Mouse (Mus musculus): ENCODE measurements around the gene Sfxn1. TPM values are rescaled to one million over a fixed set of nuclear protein-coding genes. Genes with fewer than 3 reads are reported as not detected.
A peak's percentile ranks its signal among the peaks of the same experiment; 100 is the strongest.

Sfxn1 gene
- polyA plus RNA-seq (2012) = 0.58 and 0.75 TPM in 2 replicates

- Histone ChIP-seq H3K4me3 (replicated peaks) (peak within 1 kb of the TSS; percentile 93), H3K9me3 (ENCODE audit: control insufficient read depth, low read length) (no peaks in the 10 kb centered on the region), H3K36me3 (ENCODE audit: control insufficient read depth) (peaks cover 21% of the 10 kb centered on the region), H3K27me3 (ENCODE audit: control insufficient read depth) (no peaks in the 10 kb centered on the region), H3K4me1 (ENCODE audit: control insufficient read depth) (peaks cover 33% of the 10 kb centered on the region)
- no peak for TF ChIP-seq TAL1 (IDR thresholded peaks at IDR 0.05; ENCODE audit: low read length)
- TF ChIP-seq GATA1 (IDR thresholded peaks at IDR 0.05; ENCODE audit: low read length) = no peak
Measured at GRCm38 (mm10) chr13:54071606-54072331, at the start of gene Sfxn1. Gene Sfxn1 (plus strand): TSS chr13:54071869.

- Histone ChIP-seq H3K4me1 (ENCODE audit: control insufficient read depth) (no peaks in the 10 kb centered on the region), H3K9me3 (ENCODE audit: control insufficient read depth, low read length) (no peaks in the 10 kb centered on the region; the same call in 1 of the 2 replicates), H3K36me3 (ENCODE audit: control insufficient read depth) (no peaks in the 10 kb centered on the region), H3K27me3 (ENCODE audit: control insufficient read depth) (no peaks in the 10 kb centered on the region), H3K4me3 (replicated peaks) (no peak overlapping the region)
- TF ChIP-seq TAL1 (IDR thresholded peaks at IDR 0.05; ENCODE audit: low read length) (no peak), GATA1 (IDR thresholded peaks at IDR 0.05; ENCODE audit: low read length) (no peak)
Measured at GRCm38 (mm10) chr13:54023311-54023710, 48.4 kb upstream of the Sfxn1 start.

GRCm38 (mm10) chr13:54027079-54027478 is 44.6 kb upstream of the Sfxn1 start:
- Histone ChIP-seq H3K27me3 (ENCODE audit: control insufficient read depth) (no peaks in the 10 kb centered on the region), H3K9me3 (ENCODE audit: control insufficient read depth, low read length) (no peaks in the 10 kb centered on the region; the same call in 1 of the 2 replicates), H3K4me1 (ENCODE audit: control insufficient read depth) (no peaks in the 10 kb centered on the region), H3K36me3 (ENCODE audit: control insufficient read depth) (no peaks in the 10 kb centered on the region), H3K4me3 (replicated peaks) (no peak overlapping the region)
- no peak for TF ChIP-seq TAL1 (IDR thresholded peaks at IDR 0.05; ENCODE audit: low read length)
- TF ChIP-seq GATA1 (IDR thresholded peaks at IDR 0.05; ENCODE audit: low read length) = no peak

GRCm38 (mm10) chr13:54033653-54034052 is 38.0 kb upstream of the Sfxn1 start:
- H3K4me3 ChIP-seq (replicated peaks) = no peak overlapping the region
- H3K36me3 ChIP-seq (ENCODE audit: control insufficient read depth) = no peaks in the 10 kb centered on the region
- no peaks in the 10 kb centered on the region for H3K4me1 ChIP-seq (ENCODE audit: control insufficient read depth)
- no peaks in the 10 kb centered on the region for H3K27me3 ChIP-seq (ENCODE audit: control insufficient read depth)
- H3K9me3 ChIP-seq (ENCODE audit: control insufficient read depth, low read length) = no peaks in the 10 kb centered on the region
- TF ChIP-seq TAL1 (IDR thresholded peaks at IDR 0.05; ENCODE audit: low read length) = no peak
- TF ChIP-seq GATA1 (IDR thresholded peaks at IDR 0.05; ENCODE audit: low read length) = no peak

- no peak overlapping the region for H3K4me3 ChIP-seq (replicated peaks)
- H3K4me1 ChIP-seq (ENCODE audit: control insufficient read depth) = no peaks in the 10 kb centered on the region
- no peaks in the 10 kb centered on the region for H3K36me3 ChIP-seq (ENCODE audit: control insufficient read depth)
- H3K27me3 ChIP-seq (ENCODE audit: control insufficient read depth) = no peaks in the 10 kb centered on the region
- TF ChIP-seq TAL1 (IDR thresholded peaks at IDR 0.05; ENCODE audit: low read length) (no peak), GATA1 (IDR thresholded peaks at IDR 0.05; ENCODE audit: low read length) (no peak)
- no peaks in the 10 kb centered on the region for H3K9me3 ChIP-seq (ENCODE audit: control insufficient read depth, low read length)
Measured at GRCm38 (mm10) chr13:54035541-54035940, 36.1 kb upstream of the Sfxn1 start.

- Histone ChIP-seq H3K4me3 (replicated peaks) (no peak overlapping the region), H3K27me3 (ENCODE audit: control insufficient read depth) (no peaks in the 10 kb centered on the region), H3K4me1 (ENCODE audit: control insufficient read depth) (no peaks in the 10 kb centered on the region), H3K9me3 (ENCODE audit: control insufficient read depth, low read length) (no peaks in the 10 kb centered on the region), H3K36me3 (ENCODE audit: control insufficient read depth) (no peaks in the 10 kb centered on the region)
- TF ChIP-seq TAL1 (IDR thresholded peaks at IDR 0.05; ENCODE audit: low read length) (no peak), GATA1 (IDR thresholded peaks at IDR 0.05; ENCODE audit: low read length) (no peak)
Measured at GRCm38 (mm10) chr13:54037936-54038335, 33.7 kb upstream of the Sfxn1 start.

- TF ChIP-seq GATA1 (IDR thresholded peaks at IDR 0.05; ENCODE audit: low read length) = no peak
- H3K36me3 ChIP-seq (ENCODE audit: control insufficient read depth) = no peaks in the 10 kb centered on the region
- H3K27me3 ChIP-seq (ENCODE audit: control insufficient read depth) = no peaks in the 10 kb centered on the region
- H3K9me3 ChIP-seq (ENCODE audit: control insufficient read depth, low read length) = no peaks in the 10 kb centered on the region
- no peaks in the 10 kb centered on the region for H3K4me1 ChIP-seq (ENCODE audit: control insufficient read depth)
- no peak overlapping the region for H3K4me3 ChIP-seq (replicated peaks)
Measured at GRCm38 (mm10) chr13:54040256-54040655, 31.4 kb upstream of the Sfxn1 start.

GRCm38 (mm10) chr13:54048679-54049352 is 22.9 kb upstream of the Sfxn1 start:
- Histone ChIP-seq H3K27me3 (ENCODE audit: control insufficient read depth) (peaks cover 5% of the 10 kb centered on the region), H3K9me3 (ENCODE audit: control insufficient read depth, low read length) (no peaks in the 10 kb centered on the region)

GRCm38 (mm10) chr13:54051641-54052040 is 20.0 kb upstream of the Sfxn1 start:
- TF ChIP-seq GATA1 (IDR thresholded peaks at IDR 0.05; ENCODE audit: low read length) (no peak), TAL1 (IDR thresholded peaks at IDR 0.05; ENCODE audit: low read length) (no peak)
- Histone ChIP-seq H3K36me3 (ENCODE audit: control insufficient read depth) (no peaks in the 10 kb centered on the region), H3K4me1 (ENCODE audit: control insufficient read depth) (no peaks in the 10 kb centered on the region), H3K27me3 (ENCODE audit: control insufficient read depth) (peaks cover 28% of the 10 kb centered on the region), H3K9me3 (ENCODE audit: control insufficient read depth, low read length) (no peaks in the 10 kb centered on the region), H3K4me3 (replicated peaks) (no peak overlapping the region)

More at GRCm38 (mm10) chr13:54048679-54049352, 22.9 kb upstream of the Sfxn1 start:
- Histone ChIP-seq H3K4me1 (ENCODE audit: control insufficient read depth) (no peaks in the 10 kb centered on the region), H3K36me3 (ENCODE audit: control insufficient read depth) (no peaks in the 10 kb centered on the region), H3K4me3 (replicated peaks) (no peak overlapping the region)
- TF ChIP-seq TAL1 (IDR thresholded peaks at IDR 0.05; ENCODE audit: low read length) = no peak
- no peak for TF ChIP-seq GATA1 (IDR thresholded peaks at IDR 0.05; ENCODE audit: low read length)
